Mouse (Mus musculus) embryonic stem cell, embryonic (primary cell): ENCODE results near the gene Dnm2.
"Not testable (repeated sequence)": the region's sequence is repeated elsewhere in the genome, so short reads cannot be mapped to it uniquely, and the experiment has no call there.

Experiments used
- CTCF ChIA-PET, 4 experiments: fragments of 300-600 bp in 2 of 4; fragments of 350-600 bp in 2 of 4; sonication (Branson Sonifier 250); formaldehyde crosslinking; loops; one replicate each; lab custom pipeline; 2022; ENCODE audit warnings: inconsistent platforms in 2 of 4; lab: Charles Lee
- POLR2A ChIA-PET, 4 experiments: fragments of 300-600 bp in 2 of 4; fragments of 350-600 bp in 2 of 4; sonication (Branson Sonifier 250); formaldehyde crosslinking; loops; one replicate each; lab custom pipeline; 2022; ENCODE audit warnings: antibody characterized with exemption in 4 of 4, inconsistent platforms in 1 of 4; lab: Charles Lee

Gene Dnm2

GRCm38 (mm10) chr9:21525937-21526633 is 101.4 kb downstream of the Dnm2 start, which contains the start of gene AB124611:
Gene AB124611 (plus strand): TSS chr9:21526176.
- POLR2A ChIA-PET = interaction anchor here in 2 of 4 experiments (0.7 to 2.1 kb wide), 7 partner anchors 14 to 152 kb away, joined by 3 to 7 read pairs (median 4); partner anchors contain the start of genes Tmed1 (in 2 of the 2) and Carm1 (in 1 of the 2)
- CTCF ChIA-PET = interaction anchor here in 2 of 4 experiments (1.1 to 1.9 kb wide), 3 partner anchors 9 to 38 kb away, joined by 3 to 7 read pairs (median 5); no protein-coding TSS in a partner anchor

GRCm38 (mm10) chr9:21526634-21526944 is 101.9 kb downstream of the Dnm2 start:
- ChIA-PET CTCF (no interaction called here), POLR2A (interaction anchor here in 2 of 4 experiments (1.0 to 2.1 kb wide), 5 partner anchors 13 to 153 kb away, joined by 3 to 7 read pairs (median 4); partner anchors contain the start of genes Carm1 (in 1 of the 2) and Tmed1 (in 1 of the 2))

DNA sequence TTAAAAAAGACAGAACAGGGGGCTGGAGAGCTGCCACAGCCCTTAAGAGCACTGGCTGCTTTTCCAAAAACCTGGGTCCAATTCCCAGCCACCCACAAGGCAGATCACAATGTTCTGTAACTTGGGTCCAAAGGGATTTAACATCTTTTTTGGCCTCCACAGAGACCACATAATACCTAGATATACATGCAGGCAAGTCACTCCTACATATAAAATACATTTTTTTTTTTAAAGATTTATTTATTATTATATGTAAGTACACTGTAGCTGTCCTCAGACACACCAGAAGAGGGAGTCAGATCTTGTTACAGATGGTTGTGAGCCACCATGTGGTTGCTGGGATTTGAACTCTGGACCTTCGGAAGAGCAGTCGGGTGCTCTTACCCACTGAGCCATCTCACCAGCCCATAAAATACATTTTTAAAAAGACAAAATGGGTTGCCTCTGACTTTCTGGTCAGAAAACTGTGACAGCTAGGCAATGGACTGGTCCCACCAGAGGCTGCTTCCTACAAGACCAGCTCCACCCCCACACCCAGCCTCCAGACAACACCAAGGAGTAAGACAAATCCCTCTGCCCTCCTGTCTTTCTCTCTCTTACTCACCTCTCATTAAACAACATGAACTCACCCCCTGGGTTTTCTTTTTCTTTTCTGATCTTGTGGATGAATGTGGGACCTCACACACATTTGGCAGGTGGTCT is 102.5 kb downstream of the Dnm2 start:
- POLR2A ChIA-PET = interaction anchor here in 3 of 4 experiments (0.5 to 1.3 kb wide), 3 partner anchors 153 to 521 kb away, joined by 3 to 5 read pairs (median 3); no protein-coding TSS in a partner anchor
- CTCF ChIA-PET = no interaction called here

DNA sequence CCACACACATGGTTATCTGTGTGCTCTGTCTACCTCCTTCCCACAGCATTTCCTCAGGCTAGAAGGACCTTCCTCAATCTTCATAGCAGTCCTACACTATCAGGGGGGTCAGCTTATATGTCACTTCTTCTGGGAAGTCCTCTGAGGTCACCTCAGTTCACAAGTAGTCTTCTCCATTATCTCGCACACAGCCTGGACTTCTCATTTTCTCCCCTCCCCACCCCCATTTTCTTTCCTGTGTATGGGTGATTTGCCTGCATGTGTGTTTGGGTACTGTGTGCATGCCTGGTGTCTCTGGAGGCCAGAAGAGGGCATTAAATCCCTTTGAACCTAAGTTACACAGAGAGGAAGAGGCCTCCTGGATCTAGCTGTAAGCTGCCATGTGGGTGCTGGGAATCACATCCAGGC is 103.2 kb downstream of the Dnm2 start:
- ChIA-PET POLR2A (no interaction called here), CTCF (no interaction called here)

DNA sequence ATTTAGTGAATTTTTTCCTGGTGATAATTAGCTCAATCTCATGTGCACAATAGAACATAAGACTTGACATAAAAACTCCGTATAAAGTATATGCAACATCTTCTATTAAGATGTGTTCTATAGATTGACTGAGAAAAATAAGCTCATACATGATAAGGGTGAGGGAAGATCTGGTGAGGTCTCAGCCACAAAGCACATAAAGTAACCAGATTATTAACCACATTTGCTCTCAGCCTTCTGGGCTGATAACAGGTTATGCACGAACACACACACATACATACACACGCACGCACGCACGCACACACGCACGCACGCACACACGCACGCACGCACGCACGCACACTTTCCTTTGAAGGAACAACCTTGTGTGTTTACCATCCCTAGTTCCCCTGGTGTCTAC is 111.8 kb downstream of the Dnm2 start:
- POLR2A ChIA-PET = interaction anchor here in 3 of 4 experiments (1.0 to 4.5 kb wide), 7 partner anchors 9 to 28 kb away, joined by 3 to 34 read pairs (median 4); partner anchors contain the start of genes Tmed1 (in 2 of the 3) and Carm1 (in 1 of the 3)
- CTCF ChIA-PET = interaction anchor here in 2 of 4 experiments (0.5 to 2.8 kb wide), 5 partner anchors 9 to 166 kb away, joined by 3 to 17 read pairs (median 6); partner anchors contain the start of gene Carm1 (in 1 of the 2)

- ChIA-PET POLR2A (interaction anchor here in 3 of 4 experiments (1.0 to 4.5 kb wide), 7 partner anchors 9 to 27 kb away, joined by 3 to 34 read pairs (median 4); partner anchors contain the start of genes Tmed1 (in 2 of the 3) and Carm1 (in 1 of the 3)), CTCF (interaction anchor here in 2 of 4 experiments (0.5 to 2.8 kb wide), 4 partner anchors 9 to 90 kb away, joined by 3 to 17 read pairs (median 6); partner anchors contain the start of gene Carm1 (in 1 of the 2))
These were observed 112.3 kb downstream of the Dnm2 start for GRCm38 (mm10) chr9:21537009-21537408.

DNA sequence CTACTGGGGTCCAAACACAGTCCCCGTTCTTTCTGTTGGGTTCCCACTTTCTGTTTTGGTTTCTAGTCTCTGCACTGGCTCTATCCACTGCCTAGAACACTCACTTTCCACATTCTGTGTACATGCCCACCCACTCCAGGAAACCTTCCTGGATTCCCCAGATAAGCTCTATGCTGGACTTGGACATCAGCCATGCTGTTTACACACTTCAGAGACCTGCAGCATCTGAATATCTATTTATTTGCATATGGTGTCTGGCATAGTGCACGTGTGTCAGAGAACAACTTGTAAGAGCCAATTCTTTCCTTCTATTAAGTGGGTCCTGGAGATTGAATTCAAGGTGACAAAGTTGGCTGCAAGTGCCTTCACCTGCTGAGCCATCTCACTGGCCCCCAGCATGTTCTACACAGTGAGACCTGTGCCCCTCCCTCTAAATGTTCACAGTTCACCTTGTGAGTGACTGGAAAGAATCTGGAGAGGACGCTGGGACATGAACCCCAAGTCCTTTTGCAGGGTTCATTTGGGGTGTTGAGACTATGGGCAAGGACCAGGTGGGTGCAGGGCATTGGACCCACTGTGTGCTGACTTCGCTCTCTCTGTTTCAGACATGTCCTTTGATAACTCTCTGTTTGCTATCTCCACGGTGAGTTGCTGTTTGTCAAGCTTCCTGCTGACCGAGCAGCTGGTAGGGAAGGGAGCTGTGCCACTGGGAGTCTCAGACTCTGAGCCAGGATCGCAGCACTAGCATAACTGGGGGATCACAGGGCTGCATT is 115.5 kb downstream of the Dnm2 start:
- ChIA-PET POLR2A (interaction anchor here in 2 of 4 experiments (0.7 to 2.6 kb wide), 7 partner anchors 10 to 33 kb away, joined by 3 to 10 read pairs (median 4); partner anchors contain the start of genes Tmed1 (in 2 of the 2) and AB124611 (in 1 of the 2)), CTCF (interaction anchor here in 2 of 4 experiments (0.7 to 1.5 kb wide), 4 partner anchors 11 to 464 kb away, joined by 3 to 4 read pairs (median 4); partner anchors contain the start of gene Tmed1 (in 1 of the 2))

DNA sequence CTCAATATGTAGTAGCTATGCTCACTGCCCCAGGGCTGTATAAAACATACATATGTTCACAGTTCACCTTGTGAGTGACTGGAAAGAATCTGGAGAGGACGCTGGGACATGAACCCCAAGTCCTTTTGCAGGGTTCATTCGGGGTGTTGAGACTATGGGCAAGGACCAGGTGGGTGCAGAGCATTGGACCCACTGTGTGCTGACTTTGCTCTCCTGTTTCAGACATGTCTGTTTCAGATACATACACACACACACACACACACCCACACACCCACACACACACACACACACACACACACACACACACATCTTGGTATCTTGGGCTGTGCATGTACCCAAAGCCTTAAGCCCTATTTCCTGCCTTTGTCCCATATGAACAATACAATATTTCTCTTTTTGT is 117.3 kb downstream of the Dnm2 start:
- POLR2A ChIA-PET = interaction anchor here in 2 of 4 experiments (1.7 to 2.6 kb wide), 2 partner anchors 11 to 32 kb away, joined by 5 to 10 read pairs; partner anchors contain the start of gene Tmed1 (in 1 of the 2)
- CTCF ChIA-PET = not testable (repeated sequence)

DNA sequence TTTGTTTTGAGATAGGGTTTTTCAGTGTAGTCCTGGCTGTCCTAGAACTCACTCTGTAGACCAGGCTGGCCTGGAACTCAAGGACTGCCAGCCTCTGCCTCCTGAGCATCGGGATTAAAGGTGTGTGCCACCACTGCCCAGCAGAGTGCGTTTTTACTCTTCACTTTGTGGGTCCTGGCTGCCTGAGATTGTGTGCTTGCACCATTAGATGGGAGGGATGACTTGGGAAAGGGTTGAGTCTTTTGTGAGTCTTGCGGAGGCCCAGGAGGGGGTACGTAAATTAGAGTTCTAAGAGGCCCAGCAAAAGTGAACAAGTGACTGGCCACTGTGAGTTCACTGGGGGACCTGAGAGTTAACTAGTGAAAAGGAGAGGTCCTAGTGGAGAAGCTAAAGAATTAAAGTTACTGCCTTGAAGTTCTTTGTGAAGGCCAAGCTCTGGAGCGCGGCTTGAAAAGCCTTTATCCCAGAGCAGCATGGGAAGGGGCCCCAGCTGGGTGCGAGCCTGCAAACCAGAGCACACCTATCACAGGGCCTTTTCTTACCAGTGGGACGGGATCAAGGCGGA is 120.7 kb downstream of the Dnm2 start:
- ChIA-PET POLR2A (interaction anchor here (0.5 to 4.6 kb wide), 155 partner anchors 9 to 894 kb away, joined by 3 to 76 read pairs (median 4); partner anchors contain the start of genes Ldlr (in 3 of the 4), Tmed1 (in 3 of the 4), Cdkn2d (in 2 of the 4) and Keap1 (in 2 of the 4)), CTCF (interaction anchor here in 3 of 4 experiments (0.7 to 2.4 kb wide), 48 partner anchors 8 to 866 kb away, joined by 3 to 23 read pairs (median 5); partner anchors contain the start of genes Tmed1 (in 2 of the 3), 9530077C05Rik (in 1 of the 3), AB124611 (in 1 of the 3) and Cdkn2d (in 1 of the 3))

- ChIA-PET CTCF (interaction anchor here (0.6 to 2.4 kb wide), 71 partner anchors 8 to 951 kb away, joined by 3 to 23 read pairs (median 4); partner anchors contain the start of genes Tmed1 (in 2 of the 4), 9530077C05Rik (in 1 of the 4), AB124611 (in 1 of the 4) and Cdkn2d (in 1 of the 4)), POLR2A (interaction anchor here (0.5 to 4.6 kb wide), 178 partner anchors 8 to 895 kb away, joined by 3 to 76 read pairs (median 4); partner anchors contain the start of genes Tmed1 (in 4 of the 4), Ldlr (in 3 of the 4), Cdkn2d (in 2 of the 4) and Keap1 (in 2 of the 4))
These were observed 121.4 kb downstream of the Dnm2 start for GRCm38 (mm10) chr9:21545916-21546788.

DNA sequence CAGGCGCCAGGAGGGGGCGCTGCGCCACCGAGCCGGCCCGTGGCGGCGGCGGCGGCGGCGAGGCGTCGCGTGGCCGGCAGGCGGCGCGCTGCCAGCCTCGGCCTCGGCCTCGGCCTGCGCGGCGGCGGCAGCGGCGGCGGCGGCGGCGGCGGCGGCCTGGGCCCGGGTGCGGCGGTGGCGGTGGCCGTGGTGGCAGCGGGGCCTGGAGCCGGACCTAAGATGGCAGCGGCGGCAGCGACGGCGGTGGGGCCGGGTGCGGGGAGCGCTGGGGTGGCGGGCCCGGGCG is 122.0 kb downstream of the Dnm2 start, which contains the start of gene Carm1:
TSS of gene Carm1 (plus strand) at position 106 of the 286 bp plus-strand sequence.
- CTCF ChIA-PET = interaction anchor here (0.6 to 2.4 kb wide), 48 partner anchors 8 to 950 kb away, joined by 3 to 23 read pairs (median 5); partner anchors contain the start of genes Tmed1 (in 2 of the 4), 9530077C05Rik (in 1 of the 4), AB124611 (in 1 of the 4) and Cdkn2d (in 1 of the 4)
- POLR2A ChIA-PET = interaction anchor here (0.6 to 4.6 kb wide), 82 partner anchors 8 to 776 kb away, joined by 3 to 76 read pairs (median 7); partner anchors contain the start of genes Tmed1 (in 4 of the 4), Ldlr (in 3 of the 4), Cdkn2d (in 2 of the 4) and Qtrt1 (in 2 of the 4)

GRCm38 (mm10) chr9:21547075-21547941 is 122.6 kb downstream of the Dnm2 start:
- CTCF ChIA-PET = interaction anchor here in 3 of 4 experiments (0.6 to 2.4 kb wide), 24 partner anchors 10 to 950 kb away, joined by 3 to 23 read pairs (median 5); partner anchors contain the start of genes Cdkn2d (in 1 of the 3) and Tmed1 (in 1 of the 3)

DNA sequence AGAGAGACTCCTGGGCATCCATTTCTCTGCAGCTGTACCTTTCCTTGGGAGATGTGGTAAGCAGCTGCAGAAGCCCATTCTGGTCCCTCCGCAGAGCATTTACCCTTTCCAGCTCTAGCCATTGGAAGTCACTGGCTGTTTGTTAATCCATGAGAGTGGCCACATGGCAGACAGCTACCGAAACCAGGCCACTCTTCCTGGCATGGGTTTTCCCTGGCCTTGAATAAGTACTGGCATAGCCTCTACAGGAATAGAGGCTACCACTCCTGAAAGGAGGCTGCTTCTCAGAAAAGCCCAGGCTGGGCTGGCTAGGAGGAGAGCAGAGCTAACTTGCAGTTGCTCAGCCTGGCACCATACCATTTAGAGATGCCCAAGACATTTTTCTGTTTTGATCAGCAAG is 126.3 kb downstream of the Dnm2 start:
- ChIA-PET POLR2A (interaction anchor here in 2 of 4 experiments (0.6 to 2.4 kb wide), 5 partner anchors 10 to 19 kb away, joined by 3 to 11 read pairs (median 6); no protein-coding TSS in a partner anchor), CTCF (interaction anchor here in 1 of 4 experiments (0.6 kb wide), 2 partner anchors 60 to 63 kb away, joined by 3 to 15 read pairs; no protein-coding TSS in a partner anchor)

More at GRCm38 (mm10) chr9:21547075-21547941, 122.6 kb downstream of the Dnm2 start:
- POLR2A ChIA-PET = interaction anchor here (0.6 to 4.6 kb wide), 51 partner anchors 7 to 776 kb away, joined by 3 to 76 read pairs (median 6); partner anchors contain the start of genes Tmed1 (in 3 of the 4), Ldlr (in 2 of the 4), Timm29 (in 2 of the 4) and Yipf2 (in 2 of the 4)
